Mouse (Mus musculus): ENCODE measurements around the gene Hmga1. TPM values are rescaled to one million over a fixed set of nuclear protein-coding genes. Genes with fewer than 3 reads are reported as not detected.

The Hmga1 gene
- polyA plus RNA-seq, 1 experiment from 2014 or later = 134 TPM

GRCm38 (mm10) chr17:27576056-27576455 lies 19.8 kb downstream of the Hmga1 start:
- Histone ChIP-seq H3K27ac (ENCODE audit: low read length) (no peak overlapping the region), H3K4me1 (ENCODE audit: control insufficient read depth, insufficient read depth, low read length) (no peaks in the 10 kb centered on the region), H3K9ac (ENCODE audit: low read depth, low read length) (no peak overlapping the region), H3K4me2 (ENCODE audit: low read length) (no peak overlapping the region), H3K4me3 (ENCODE audit: low read depth, low read length) (no peak overlapping the region), H3K27me3 (ENCODE audit: control insufficient read depth, insufficient read depth, low read depth, low read length) (no peaks in the 10 kb centered on the region), H3K9me3 (replicated peaks; ENCODE audit: control insufficient read depth, low read length, poor library complexity, severe bottlenecking) (no peaks in the 10 kb centered on the region), H3K36me3 (ENCODE audit: control insufficient read depth, insufficient read depth, low read length) (peaks cover 11% of the 10 kb centered on the region)
- ATAC-seq = no peak
- 94% methylated on average over 7 of the region's 7 CpGs for WGBS

GRCm38 (mm10) chr17:27577468-27577867 lies 21.2 kb downstream of the Hmga1 start:
- H3K27ac ChIP-seq (ENCODE audit: low read length) = peak overlapping the region; percentile 5; the same call in 1 of the 2 replicates

GRCm38 (mm10) chr17:27578487-27578886 lies 22.2 kb downstream of the Hmga1 start:
- peak; percentile 22; the same call in 1 of the 2 replicates for ATAC-seq
- Histone ChIP-seq H3K4me2 (ENCODE audit: low read length) (no peak overlapping the region), H3K27me3 (ENCODE audit: control insufficient read depth, insufficient read depth, low read depth, low read length) (no peaks in the 10 kb centered on the region), H3K9ac (ENCODE audit: low read depth, low read length) (no peak overlapping the region), H3K27ac (ENCODE audit: low read length) (peak overlapping the region; percentile 55), H3K4me1 (ENCODE audit: control insufficient read depth, insufficient read depth, low read length) (no peaks in the 10 kb centered on the region), H3K9me3 (replicated peaks; ENCODE audit: control insufficient read depth, low read length, poor library complexity, severe bottlenecking) (no peaks in the 10 kb centered on the region), H3K4me3 (ENCODE audit: low read depth, low read length) (no peak overlapping the region), H3K36me3 (ENCODE audit: control insufficient read depth, insufficient read depth, low read length) (peaks cover 13% of the 10 kb centered on the region)
- 92% methylated on average over 10 of the region's 10 CpGs for WGBS

More at GRCm38 (mm10) chr17:27577468-27577867, 21.2 kb downstream of the Hmga1 start:
- Histone ChIP-seq H3K9me3 (replicated peaks; ENCODE audit: control insufficient read depth, low read length, poor library complexity, severe bottlenecking) (no peaks in the 10 kb centered on the region), H3K36me3 (ENCODE audit: control insufficient read depth, insufficient read depth, low read length) (peaks cover 13% of the 10 kb centered on the region), H3K4me3 (ENCODE audit: low read depth, low read length) (no peak overlapping the region), H3K4me2 (ENCODE audit: low read length) (no peak overlapping the region), H3K27me3 (ENCODE audit: control insufficient read depth, insufficient read depth, low read depth, low read length) (no peaks in the 10 kb centered on the region), H3K9ac (ENCODE audit: low read depth, low read length) (no peak overlapping the region), H3K4me1 (ENCODE audit: control insufficient read depth, insufficient read depth, low read length) (no peaks in the 10 kb centered on the region)
- ATAC-seq = no peak
- 74% methylated on average over 6 of the region's 6 CpGs for WGBS

- H3K36me3 ChIP-seq (ENCODE audit: control insufficient read depth, insufficient read depth, low read length) = peaks cover 13% of the 10 kb centered on the region
Observed at GRCm38 (mm10) chr17:27579816-27580215, 23.5 kb downstream of the Hmga1 start.

GRCm38 (mm10) chr17:27580392-27581068 lies 24.2 kb downstream of the Hmga1 start:
- H3K36me3 ChIP-seq (ENCODE audit: control insufficient read depth, insufficient read depth, low read length) = peaks cover 13% of the 10 kb centered on the region
- no peak overlapping the region for H3K4me3 ChIP-seq (ENCODE audit: low read depth, low read length)
- no peak for ATAC-seq
- H3K9ac ChIP-seq (ENCODE audit: low read depth, low read length) = no peak overlapping the region
- H3K4me1 ChIP-seq (ENCODE audit: control insufficient read depth, insufficient read depth, low read length) = no peaks in the 10 kb centered on the region
- no peaks in the 10 kb centered on the region for H3K9me3 ChIP-seq (replicated peaks; ENCODE audit: control insufficient read depth, low read length, poor library complexity, severe bottlenecking)
- WGBS = 87% methylated on average over 20 of the region's 20 CpGs
- no peaks in the 10 kb centered on the region for H3K27me3 ChIP-seq (ENCODE audit: control insufficient read depth, insufficient read depth, low read depth, low read length)
- H3K27ac ChIP-seq (ENCODE audit: low read length) = no peak overlapping the region
- H3K4me2 ChIP-seq (ENCODE audit: low read length) = no peak overlapping the region

More at GRCm38 (mm10) chr17:27579816-27580215, 23.5 kb downstream of the Hmga1 start:
- Histone ChIP-seq H3K27ac (ENCODE audit: low read length) (peak overlapping the region; percentile 28; the same call in 1 of the 2 replicates), H3K27me3 (ENCODE audit: control insufficient read depth, insufficient read depth, low read depth, low read length) (no peaks in the 10 kb centered on the region), H3K4me3 (ENCODE audit: low read depth, low read length) (no peak overlapping the region), H3K4me1 (ENCODE audit: control insufficient read depth, insufficient read depth, low read length) (no peaks in the 10 kb centered on the region), H3K9ac (ENCODE audit: low read depth, low read length) (no peak overlapping the region), H3K4me2 (ENCODE audit: low read length) (no peak overlapping the region), H3K9me3 (replicated peaks; ENCODE audit: control insufficient read depth, low read length, poor library complexity, severe bottlenecking) (no peaks in the 10 kb centered on the region)
- no peak for ATAC-seq
- 85% methylated on average over 8 of the region's 8 CpGs for WGBS

GRCm38 (mm10) chr17:27583185-27583894 lies 27.0 kb downstream of the Hmga1 start:
- 93% methylated on average over 13 of the region's 13 CpGs for WGBS
- Histone ChIP-seq H3K9ac (ENCODE audit: low read depth, low read length) (no peak overlapping the region), H3K27me3 (ENCODE audit: control insufficient read depth, insufficient read depth, low read depth, low read length) (no peaks in the 10 kb centered on the region), H3K4me1 (ENCODE audit: control insufficient read depth, insufficient read depth, low read length) (no peaks in the 10 kb centered on the region), H3K36me3 (ENCODE audit: control insufficient read depth, insufficient read depth, low read length) (peaks cover 11% of the 10 kb centered on the region), H3K4me3 (ENCODE audit: low read depth, low read length) (no peak overlapping the region), H3K4me2 (ENCODE audit: low read length) (no peak overlapping the region), H3K9me3 (replicated peaks; ENCODE audit: control insufficient read depth, low read length, poor library complexity, severe bottlenecking) (no peaks in the 10 kb centered on the region), H3K27ac (ENCODE audit: low read length) (no peak overlapping the region)
- ATAC-seq = no peak

- H3K36me3 ChIP-seq (ENCODE audit: control insufficient read depth, insufficient read depth, low read length) = peaks cover 6% of the 10 kb centered on the region
- WGBS = 66% methylated on average over 9 of the region's 9 CpGs
- H3K27ac ChIP-seq (ENCODE audit: low read length) = no peak overlapping the region
Observed at GRCm38 (mm10) chr17:27586661-27587060, 30.4 kb downstream of the Hmga1 start.

GRCm38 (mm10) chr17:27587252-27587651 lies 31.0 kb downstream of the Hmga1 start:
- Histone ChIP-seq H3K27me3 (ENCODE audit: control insufficient read depth, insufficient read depth, low read depth, low read length) (no peaks in the 10 kb centered on the region), H3K36me3 (ENCODE audit: control insufficient read depth, insufficient read depth, low read length) (peaks cover 4% of the 10 kb centered on the region), H3K4me2 (ENCODE audit: low read length) (no peak overlapping the region), H3K4me1 (ENCODE audit: control insufficient read depth, insufficient read depth, low read length) (no peaks in the 10 kb centered on the region), H3K4me3 (ENCODE audit: low read depth, low read length) (no peak overlapping the region), H3K27ac (ENCODE audit: low read length) (no peak overlapping the region), H3K9me3 (replicated peaks; ENCODE audit: control insufficient read depth, low read length, poor library complexity, severe bottlenecking) (no peaks in the 10 kb centered on the region), H3K9ac (ENCODE audit: low read depth, low read length) (no peak overlapping the region)
- 78% methylated on average over 12 of the region's 12 CpGs for whole genome bisulfite sequencing
- no peak for ATAC-seq

More at GRCm38 (mm10) chr17:27586661-27587060, 30.4 kb downstream of the Hmga1 start:
- no peaks in the 10 kb centered on the region for H3K4me1 ChIP-seq (ENCODE audit: control insufficient read depth, insufficient read depth, low read length)
- no peaks in the 10 kb centered on the region for H3K27me3 ChIP-seq (ENCODE audit: control insufficient read depth, insufficient read depth, low read depth, low read length)
- H3K4me2 ChIP-seq (ENCODE audit: low read length) = no peak overlapping the region
- ATAC-seq = no peak
- H3K9me3 ChIP-seq (replicated peaks; ENCODE audit: control insufficient read depth, low read length, poor library complexity, severe bottlenecking) = no peaks in the 10 kb centered on the region
- no peak overlapping the region for H3K4me3 ChIP-seq (ENCODE audit: low read depth, low read length)
- no peak overlapping the region for H3K9ac ChIP-seq (ENCODE audit: low read depth, low read length)

- H3K4me2 ChIP-seq (ENCODE audit: low read length) = no peak overlapping the region
- 89% methylated on average over 8 of the region's 8 CpGs for WGBS
- H3K9me3 ChIP-seq (replicated peaks; ENCODE audit: control insufficient read depth, low read length, poor library complexity, severe bottlenecking) = no peaks in the 10 kb centered on the region
- peaks cover 9% of the 10 kb centered on the region for H3K36me3 ChIP-seq (ENCODE audit: control insufficient read depth, insufficient read depth, low read length)
- no peak overlapping the region for H3K9ac ChIP-seq (ENCODE audit: low read depth, low read length)
- no peak overlapping the region for H3K4me3 ChIP-seq (ENCODE audit: low read depth, low read length)
- no peaks in the 10 kb centered on the region for H3K4me1 ChIP-seq (ENCODE audit: control insufficient read depth, insufficient read depth, low read length)
- H3K27ac ChIP-seq (ENCODE audit: low read length) = no peak overlapping the region
- no peak for ATAC-seq
- no peaks in the 10 kb centered on the region for H3K27me3 ChIP-seq (ENCODE audit: control insufficient read depth, insufficient read depth, low read depth, low read length)
Observed at GRCm38 (mm10) chr17:27588231-27588630, 31.9 kb downstream of the Hmga1 start.

Measured in midbrain, embryonic 16.5 days (tissue).